Mouse (Mus musculus) macrophage (primary cell): ENCODE results near the gene Akna. TPM values are rescaled to one million over a fixed set of nuclear protein-coding genes. Genes with fewer than 3 reads are reported as not detected.

Source experiments
- H3K27ac ChIP-seq: fragments of 350-480 bp; formaldehyde crosslinking; 2 replicates; pipeline ENCODE4 v1.9.0; 2021
- H3K36me3 ChIP-seq: fragments of 350-480 bp; formaldehyde crosslinking; 2 replicates; pipeline ENCODE4 v1.9.0; 2021; ENCODE audit errors: inconsistent target
- H3K4me3 ChIP-seq: fragments of 350-480 bp; formaldehyde crosslinking; 2 replicates; pipeline ENCODE4 v1.9.0; 2021; ENCODE audit errors: inconsistent target
- H3K79me2 ChIP-seq: fragments of 350-480 bp; formaldehyde crosslinking; 2 replicates; pipeline ENCODE4 v1.9.0; 2021; ENCODE audit errors: inconsistent target
- WGBS: methylation state at CpG from one replicate; pipeline ENCODE4 v1.1.7; 2026; ENCODE audit warnings: inconsistent platforms; ENCODE audit not compliant: missing documents; 5-methylcytosine and 5-hydroxymethylcytosine counted together
- polyA plus RNA-seq: library from polyadenylated mRNA; stranded (reverse); fragments of 250-400 nt; gene quantifications from 3 replicates; pipeline ENCODE4 v1.2.4, GENCODE M21; 2018; ENCODE audit warnings: inconsistent platforms

Akna gene
- polyA plus RNA-seq, 1 experiment from 2014 or later = 20.8 TPM

- 0% methylated on average over 6 of the region's 6 CpGs for WGBS
- Histone ChIP-seq H3K36me3 (peaks cover 3% of the 10 kb centered on the region; the same call in 1 of the 2 replicates), H3K27ac (peak overlapping the region; percentile 98), H3K79me2 (peaks cover 38% of the 10 kb centered on the region), H3K4me3 (peak overlapping the region; percentile 81)
These were observed 596 bp downstream of the Akna start for GRCm38 (mm10) chr4:63402558-63402957.

- Histone ChIP-seq H3K79me2 (peaks cover 43% of the 10 kb centered on the region), H3K36me3 (peaks cover 7% of the 10 kb centered on the region; the same call in 1 of the 2 replicates), H3K4me3 (peak overlapping the region; percentile 81), H3K27ac (peak overlapping the region; percentile 98)
- WGBS = no CpG with 5 or more reads among the region's 10 CpGs
These were observed 1.1 kb downstream of the Akna start for GRCm38 (mm10) chr4:63402056-63402455.

GRCm38 (mm10) chr4:63401620-63402019 is 1.5 kb downstream of the Akna start:
- 2% methylated on average over 6 of the region's 6 CpGs for WGBS
- peak overlapping the region; percentile 98 for H3K27ac ChIP-seq
- H3K79me2 ChIP-seq = peaks cover 47% of the 10 kb centered on the region
- peaks cover 10% of the 10 kb centered on the region; the same call in 1 of the 2 replicates for H3K36me3 ChIP-seq
- peak overlapping the region; percentile 81 for H3K4me3 ChIP-seq

GRCm38 (mm10) chr4:63400541-63401306 is 2.4 kb downstream of the Akna start:
- 15% methylated on average over 17 of the region's 18 CpGs for WGBS
- H3K27ac ChIP-seq = peak overlapping the region; percentile 98
- peaks cover 19% of the 10 kb centered on the region for H3K36me3 ChIP-seq
- H3K4me3 ChIP-seq = peak overlapping the region; percentile 81
- H3K79me2 ChIP-seq = peaks cover 56% of the 10 kb centered on the region

- 17% methylated on average over 5 of the region's 8 CpGs for WGBS
- peak overlapping the region; percentile 81 for H3K4me3 ChIP-seq
- H3K36me3 ChIP-seq = peaks cover 28% of the 10 kb centered on the region
- peak overlapping the region; percentile 98 for H3K27ac ChIP-seq
- H3K79me2 ChIP-seq = peaks cover 66% of the 10 kb centered on the region
These were observed 3.4 kb downstream of the Akna start for GRCm38 (mm10) chr4:63399691-63400270.

GRCm38 (mm10) chr4:63398854-63399609 is 4.1 kb downstream of the Akna start:
- 5% methylated on average over 11 of the region's 11 CpGs for WGBS
- H3K79me2 ChIP-seq = peaks cover 73% of the 10 kb centered on the region
- peak overlapping the region; percentile 98 for H3K27ac ChIP-seq
- H3K4me3 ChIP-seq = peak overlapping the region; percentile 81
- peaks cover 34% of the 10 kb centered on the region for H3K36me3 ChIP-seq

- Histone ChIP-seq H3K4me3 (no peak overlapping the region), H3K79me2 (peaks cover 83% of the 10 kb centered on the region), H3K27ac (peak overlapping the region; percentile 98), H3K36me3 (peaks cover 43% of the 10 kb centered on the region)
- WGBS = 88% methylated on average over 10 of the region's 10 CpGs
These were observed 5.1 kb downstream of the Akna start for GRCm38 (mm10) chr4:63397981-63398537.

GRCm38 (mm10) chr4:63391322-63391721 is 11.8 kb downstream of the Akna start:
- Histone ChIP-seq H3K36me3 (peaks cover 50% of the 10 kb centered on the region), H3K4me3 (no peak overlapping the region), H3K27ac (peak overlapping the region; percentile 71), H3K79me2 (peaks cover 97% of the 10 kb centered on the region)
- 12% methylated on average over 6 of the region's 6 CpGs for WGBS

- peak overlapping the region; percentile 71 for H3K27ac ChIP-seq
These were observed 13.1 kb downstream of the Akna start for GRCm38 (mm10) chr4:63389887-63390528.

GRCm38 (mm10) chr4:63389121-63389886 is 13.8 kb downstream of the Akna start:
- Histone ChIP-seq H3K4me3 (no peak overlapping the region), H3K27ac (peak overlapping the region; percentile 71), H3K79me2 (peaks cover 87% of the 10 kb centered on the region), H3K36me3 (peaks cover 39% of the 10 kb centered on the region)
- 43% methylated on average over 8 of the region's 8 CpGs for WGBS

More at GRCm38 (mm10) chr4:63389887-63390528, 13.1 kb downstream of the Akna start:
- Histone ChIP-seq H3K36me3 (peaks cover 40% of the 10 kb centered on the region), H3K4me3 (no peak overlapping the region), H3K79me2 (peaks cover 92% of the 10 kb centered on the region)
- 56% methylated on average over 11 of the region's 11 CpGs for WGBS

GRCm38 (mm10) chr4:63388029-63388428 is 15.1 kb downstream of the Akna start:
- H3K79me2 ChIP-seq = peaks cover 74% of the 10 kb centered on the region
- H3K36me3 ChIP-seq = peaks cover 41% of the 10 kb centered on the region
- WGBS = 94% methylated on average over 6 of the region's 6 CpGs
- no peak overlapping the region for H3K27ac ChIP-seq
- no peak overlapping the region for H3K4me3 ChIP-seq

- no peak overlapping the region for H3K4me3 ChIP-seq
- WGBS = 8% methylated on average over 11 of the region's 11 CpGs
- peaks cover 52% of the 10 kb centered on the region for H3K79me2 ChIP-seq
- peaks cover 63% of the 10 kb centered on the region for H3K36me3 ChIP-seq
- H3K27ac ChIP-seq = peak overlapping the region; percentile 70
These were observed 17.4 kb downstream of the Akna start for GRCm38 (mm10) chr4:63385784-63386183.

- peak overlapping the region; percentile 70 for H3K27ac ChIP-seq
- H3K4me3 ChIP-seq = no peak overlapping the region
- H3K79me2 ChIP-seq = peaks cover 46% of the 10 kb centered on the region
- peaks cover 68% of the 10 kb centered on the region for H3K36me3 ChIP-seq
- 76% methylated on average over 3 of the region's 3 CpGs for WGBS
These were observed 17.9 kb downstream of the Akna start for GRCm38 (mm10) chr4:63385253-63385652.
